Mouse (Mus musculus) common myeloid progenitor, adult 5-6 weeks (primary cell): ENCODE measurements at regions not wholly inside any gene's neighbourhood (a gene's known extent, or its start where the extent isn't known, plus 50 kb on each side); places are given as distances from the start of the nearest gene placed in this dataset.
A peak's percentile ranks its signal among the peaks of the same experiment; 100 is the strongest.

Experiments
- ATAC-seq: replicated peaks from 2 replicates; pipeline ENCODE4 v1.8.0; 2016; ENCODE audit warnings: low read depth, mild to moderate bottlenecking, moderate TSS enrichment, inconsistent platforms; ENCODE audit not compliant: poor library complexity, severe bottlenecking

DNA sequence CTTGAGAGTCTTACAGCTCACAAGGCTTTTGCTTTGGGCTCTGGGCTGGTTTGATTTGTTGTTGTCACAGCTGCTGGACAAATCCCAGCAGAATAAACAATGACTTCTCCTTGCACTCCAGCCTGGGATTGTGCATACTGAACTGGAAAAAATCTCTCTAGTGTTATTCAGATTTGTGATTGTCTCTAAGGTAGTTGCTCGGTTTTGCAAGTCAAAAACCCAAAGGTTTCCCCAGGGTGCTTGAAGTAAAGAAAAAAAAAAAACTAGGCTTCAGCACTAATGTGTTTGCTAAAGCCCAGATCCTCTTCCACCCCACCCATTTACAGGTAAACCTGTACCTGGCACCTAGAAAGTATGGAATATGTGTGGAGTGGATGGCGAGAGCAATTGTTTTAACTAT is 149.5 kb upstream of the Spef2 start:
- no peak for ATAC-seq

- ATAC-seq: no peak
Observed at GRCm38 (mm10) chr15:9893146-9893545, 144.5 kb upstream of the Spef2 start.

DNA sequence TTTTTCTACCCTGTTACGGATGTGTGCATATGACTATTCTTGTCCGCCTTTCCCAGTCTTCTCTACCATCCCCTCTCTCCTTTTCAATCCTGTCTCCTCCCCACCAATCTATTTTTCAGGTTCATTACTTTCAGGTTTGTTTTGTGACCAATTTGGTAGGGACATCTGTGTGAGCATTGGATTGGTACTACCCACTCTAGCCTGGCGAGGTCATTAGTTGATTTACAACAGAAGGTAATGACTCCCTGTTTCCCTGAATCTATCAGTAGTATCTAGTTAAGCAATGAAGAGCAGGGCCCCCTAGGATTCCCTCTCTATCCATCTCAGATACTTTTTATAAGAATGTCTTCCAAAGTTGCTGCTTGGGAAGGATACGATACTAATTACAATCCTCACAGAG is 143.5 kb upstream of the Spef2 start:
- ATAC-seq: no peak

- peak; percentile 95 for ATAC-seq
Observed at GRCm38 (mm10) chr15:9891446-9891845, 142.8 kb upstream of the Spef2 start.

- ATAC-seq: no peak
Observed at GRCm38 (mm10) chr15:9875776-9876175, 127.1 kb upstream of the Spef2 start.

DNA sequence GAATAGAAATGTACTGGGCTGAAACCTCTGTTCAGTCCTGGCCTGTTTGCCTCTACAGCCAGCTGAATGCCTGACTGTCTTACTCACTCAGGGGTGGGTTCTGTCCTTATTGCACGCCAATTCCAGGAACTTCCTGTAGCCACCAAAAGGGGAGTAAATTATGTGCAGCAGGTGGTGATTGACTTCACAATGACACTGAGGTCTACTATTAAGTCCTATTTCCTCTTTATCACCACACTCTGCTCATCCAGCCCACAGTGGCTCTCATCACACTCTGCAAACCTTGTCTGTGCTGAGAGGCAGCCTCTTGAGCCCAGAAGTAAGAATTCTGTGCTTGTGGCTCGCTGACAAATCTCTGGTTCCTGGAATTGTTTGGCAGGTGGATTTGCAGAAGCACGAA is 121.5 kb upstream of the Spef2 start:
- ATAC-seq: peak; percentile 83

DNA sequence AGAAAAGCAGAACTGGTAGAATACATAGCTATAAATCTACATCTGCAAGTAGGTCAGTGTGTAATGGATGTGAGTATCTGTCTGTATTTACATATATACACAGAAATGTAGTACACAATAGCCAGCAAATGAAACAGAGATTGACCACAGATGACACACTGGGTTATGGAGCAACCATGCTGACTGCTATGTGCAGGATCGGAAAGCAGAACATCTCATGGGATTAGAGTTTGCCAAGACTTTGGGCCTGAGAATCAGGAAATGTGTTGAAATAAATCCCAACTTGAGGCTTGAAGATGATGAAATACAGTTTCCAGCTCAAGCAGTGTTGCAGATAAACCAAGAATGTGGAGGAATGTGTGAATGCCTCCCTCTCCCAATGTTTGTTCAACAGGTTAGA is 116.1 kb upstream of the Spef2 start:
- ATAC-seq: peak; percentile 85

- no peak for ATAC-seq
Observed at GRCm38 (mm10) chr15:9861825-9862224, 113.2 kb upstream of the Spef2 start.

DNA sequence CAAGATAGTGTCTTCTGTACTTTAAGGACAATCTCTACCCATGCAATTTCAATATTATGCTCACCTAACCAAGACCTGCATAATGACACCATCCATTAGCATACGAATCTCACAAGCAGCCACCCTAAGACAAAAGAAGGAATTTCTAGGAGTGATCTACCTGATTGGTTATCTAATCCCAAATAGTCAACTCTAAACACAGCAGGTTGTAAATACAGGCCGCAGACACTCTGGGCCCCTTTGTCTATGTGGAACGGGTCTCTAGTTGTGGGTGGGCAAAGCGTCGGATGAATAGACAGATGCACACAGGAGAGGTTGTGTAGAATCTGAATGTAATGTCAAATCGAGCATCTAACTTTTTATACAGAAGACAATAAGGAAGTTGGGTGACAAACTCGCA is 91.0 kb upstream of the Spef2 start:
- ATAC-seq: no peak

DNA sequence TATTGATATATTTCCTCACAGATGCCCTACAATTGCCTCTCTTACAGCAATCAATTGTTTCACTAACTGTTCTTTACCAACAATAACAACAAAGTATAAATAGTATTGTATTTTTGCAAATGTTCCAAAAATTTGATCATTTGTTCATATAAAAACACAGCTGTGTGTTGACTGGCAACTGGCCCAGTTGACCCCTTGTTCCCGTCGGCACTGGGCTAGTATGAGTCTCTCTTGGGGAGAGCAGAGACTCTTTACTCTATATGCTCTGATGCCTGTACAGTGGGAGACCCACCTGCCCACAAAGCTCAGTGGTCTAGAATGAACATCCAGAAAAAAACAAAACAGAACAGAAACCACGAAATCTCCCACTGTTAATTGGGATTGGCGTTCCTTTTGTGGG is 86.4 kb upstream of the Spef2 start:
- ATAC-seq: no peak

GRCm38 (mm10) chr15:9804469-9804868 is 55.8 kb upstream of the Spef2 start:
- ATAC-seq: no peak
